Mouse (Mus musculus): ENCODE measurements at regions not wholly inside any gene's neighbourhood (a gene's known extent, or its start where the extent isn't known, plus 50 kb on each side); places are given as distances from the start of the nearest gene placed in this dataset.

- TF ChIP-seq CTCF (IDR thresholded peaks at IDR 0.05; ENCODE audit: low read depth, low read length) (no peak), POLR2A (IDR thresholded peaks at IDR 0.05; ENCODE audit: extremely low read depth, insufficient read depth, low read length) (no peak)
Observed at GRCm38 (mm10) chr13:28847478-28847877, 106.0 kb downstream of the Sox4 start.
